Mouse (Mus musculus) large intestine, adult 2 months (tissue): Measurements from ENCODE around the gene Cdc42ep3. TPM values are rescaled to one million over a fixed set of nuclear protein-coding genes. Genes with fewer than 3 reads are reported as not detected.

ENCODE experiments used
- DNase-seq: peaks from one replicate; pipeline ENCODE4 v3.0.0-alpha.2; 2012; ENCODE audit warnings: low read depth, low spot score
- WGBS: fragments of 180-500 bp; shearing (Covaris S2); methylation state at CpG from one replicate; pipeline ENCODE4 v1.1.7; 2018; 5-methylcytosine and 5-hydroxymethylcytosine counted together
- polyA plus RNA-seq: library from polyadenylated mRNA; depleted of rRNA; stranded (reverse); fragments of >200 nt; gene quantifications from 2 replicates; pipeline ENCODE4 v1.2.3, GENCODE M21; 2012

The Cdc42ep3 gene
- polyA plus RNA-seq, 1 experiment: 8.4 TPM

GRCm38 (mm10) chr17:79347291-79347690, 7.6 kb downstream of the Cdc42ep3 start:
- no peak for DNase-seq
- 70% methylated on average over 4 of the region's 4 CpGs for WGBS

GRCm38 (mm10) chr17:79345001-79345709, 9.7 kb downstream of the Cdc42ep3 start:
- 90% methylated on average over 25 of the region's 25 CpGs for WGBS
- no peak for DNase-seq

- WGBS: 42% methylated on average over 5 of the region's 5 CpGs
Measured at GRCm38 (mm10) chr17:79343334-79343946, 11.5 kb downstream of the Cdc42ep3 start.

GRCm38 (mm10) chr17:79342639-79343333, 12.1 kb downstream of the Cdc42ep3 start:
- DNase-seq: no peak
- 81% methylated on average over 3 of the region's 3 CpGs for WGBS

More at GRCm38 (mm10) chr17:79343334-79343946, 11.5 kb downstream of the Cdc42ep3 start:
- no peak for DNase-seq

GRCm38 (mm10) chr17:79341946-79342470, 12.9 kb downstream of the Cdc42ep3 start:
- 78% methylated on average over 7 of the region's 7 CpGs for WGBS
- DNase-seq: no peak

GRCm38 (mm10) chr17:79337494-79337893, 17.4 kb downstream of the Cdc42ep3 start:
- no peak for DNase-seq
- WGBS: 84% methylated on average over 3 of the region's 3 CpGs

- DNase-seq: no peak
- 90% methylated on average over 11 of the region's 11 CpGs for WGBS
Measured at GRCm38 (mm10) chr17:79334701-79335100, 20.2 kb downstream of the Cdc42ep3 start.

- DNase-seq: no peak
- 85% methylated on average over 9 of the region's 9 CpGs for WGBS
Measured at GRCm38 (mm10) chr17:79333650-79334049, 21.2 kb downstream of the Cdc42ep3 start.

GRCm38 (mm10) chr17:79332864-79333263, 22.0 kb downstream of the Cdc42ep3 start:
- no peak for DNase-seq
- 52% methylated on average over 3 of the region's 3 CpGs for WGBS

GRCm38 (mm10) chr17:79330397-79330796, 24.5 kb downstream of the Cdc42ep3 start:
- WGBS: 95% methylated on average over 2 of the region's 2 CpGs
- no peak for DNase-seq

GRCm38 (mm10) chr17:79326868-79327376, 28.0 kb downstream of the Cdc42ep3 start:
- DNase-seq: no peak
- 86% methylated on average over 4 of the region's 4 CpGs for WGBS

- WGBS: 54% methylated on average over 12 of the region's 12 CpGs
- no peak for DNase-seq
Measured at GRCm38 (mm10) chr17:79317085-79317751, 37.7 kb downstream of the Cdc42ep3 start.

- 81% methylated on average over 4 of the region's 4 CpGs for WGBS
- DNase-seq: no peak
Measured at GRCm38 (mm10) chr17:79315415-79316094, 39.3 kb downstream of the Cdc42ep3 start.

- DNase-seq: no peak
- WGBS: 92% methylated on average over 1 of the region's 1 CpGs
Measured at GRCm38 (mm10) chr17:79310465-79310864, 44.4 kb downstream of the Cdc42ep3 start.

- 93% methylated on average over 1 of the region's 1 CpGs for WGBS
Measured at GRCm38 (mm10) chr17:79309506-79309905, 45.4 kb downstream of the Cdc42ep3 start.

GRCm38 (mm10) chr17:79305644-79306043, 49.2 kb downstream of the Cdc42ep3 start:
- 79% methylated on average over 7 of the region's 7 CpGs for WGBS

More at GRCm38 (mm10) chr17:79309506-79309905, 45.4 kb downstream of the Cdc42ep3 start:
- no peak for DNase-seq

GRCm38 (mm10) chr17:79303744-79304497, 51.0 kb downstream of the Cdc42ep3 start:
- WGBS: 73% methylated on average over 17 of the region's 17 CpGs

More at GRCm38 (mm10) chr17:79305644-79306043, 49.2 kb downstream of the Cdc42ep3 start:
- no peak for DNase-seq

GRCm38 (mm10) chr17:79303238-79303637, 51.7 kb downstream of the Cdc42ep3 start:
- WGBS: 60% methylated on average over 3 of the region's 3 CpGs
- DNase-seq: no peak

More at GRCm38 (mm10) chr17:79303744-79304497, 51.0 kb downstream of the Cdc42ep3 start:
- DNase-seq: no peak
